ENCODE assay signal across 8 mouse cellular contexts in genomic region chr3:53463046-53463764, GRCm38 (mm10). TPM values are rescaled to one million over a fixed set of nuclear protein-coding genes. Genes with fewer than 3 reads are reported as not detected.
DNase-seq lines count a peak whose midpoint lies in the region; ATAC-seq lines count a peak whose summit lies in the region.

Nhlrc3 (minus strand) TSS chr3:53463332.
Proser1 (plus strand) TSS chr3:53463666.

- under 1% methylated on average over 51 of the region's 52 CpGs for WGBS in hindbrain, embryonic 16.5 days
- 2% methylated on average over 41 of the region's 52 CpGs for WGBS in macrophage (ENCODE audit: missing documents)

- H3K9me3 ChIP-seq in hindbrain, embryonic 16.5 days (ENCODE audit: control insufficient read depth, low read length) = no peaks in the 10 kb centered on the region

- peak within 1 kb of the TSS; percentile 86 for H3K9ac ChIP-seq in hindbrain, embryonic 16.5 days (ENCODE audit: low read depth, low read length)

- H3K27me3 ChIP-seq in hindbrain, embryonic 16.5 days (replicated peaks; ENCODE audit: control insufficient read depth, insufficient read depth, low read length) = no peaks in the 10 kb centered on the region

- DNase-seq in T-cell, adult 2 months (ENCODE audit: low spot score) = peak; percentile 91
- DNase-seq in cerebellum, postnatal 36 days = peak; percentile 96 to 98
- peak; percentile 97 for DNase-seq in frontal cortex, postnatal 36 days (ENCODE audit: low spot score in 2 of 2)
- peak; percentile 95 to 97 for DNase-seq in left cerebral cortex, adult 18-20 months (ENCODE audit: low spot score in 2 of 2)
- peak; percentile 95 for DNase-seq in right cerebral cortex, adult 18-20 months
- peak; percentile 89 for DNase-seq in urinary bladder, postnatal 10 days (ENCODE audit: low spot score)

- peak; percentile 99 for ATAC-seq in hindbrain, embryonic 16.5 days

- H3K27ac ChIP-seq in hindbrain, embryonic 16.5 days (ENCODE audit: low read depth, low read length) = peak within 1 kb of the TSS; percentile 93
- H3K27ac ChIP-seq in macrophage = peak within 1 kb of the TSS; percentile 94

- peaks cover 30% of the 10 kb centered on the region for H3K4me1 ChIP-seq in hindbrain, embryonic 16.5 days (ENCODE audit: control insufficient read depth, insufficient read depth, low read depth, low read length)

- peak within 1 kb of the TSS; percentile 63 for H3K4me3 ChIP-seq in hindbrain, embryonic 16.5 days (ENCODE audit: low read length)
- peak within 1 kb of the TSS; percentile 93 for H3K4me3 ChIP-seq in macrophage (ENCODE audit: inconsistent target)

- peak within 1 kb of the TSS; percentile 77 for H3K4me2 ChIP-seq in hindbrain, embryonic 16.5 days (ENCODE audit: low read length)

- no peaks in the 10 kb centered on the region for H3K36me3 ChIP-seq in hindbrain, embryonic 16.5 days (ENCODE audit: control insufficient read depth, insufficient read depth, low read length)
- H3K36me3 ChIP-seq in macrophage (ENCODE audit: inconsistent target) = peaks cover 12% of the 10 kb centered on the region

- H3K79me2 ChIP-seq in macrophage (ENCODE audit: inconsistent target) = peaks cover 86% of the 10 kb centered on the region

RNA-seq across cellular contexts. Expression of gene Nhlrc3, which starts in this region (rescaled TPM):
- polyA plus RNA-seq in hindbrain, embryonic 16.5 days (2015; fragmentation: Nextera tagmentation; extraction: Ambion mirVana) = 8.1 and 9.3 TPM in 2 replicates
- total RNA-seq in left cerebral cortex, adult 18-20 months (2021) = 1 to 10 TPM; 8.8 to 9.9 TPM
- 100 to 1,000 TPM in 3 of 26 experiments, 10 to 100 TPM in 23; 37.2 to 137 (median 79.9) TPM for total RNA-seq in macrophage (2018; cell fraction: chromatin; rRNA removed)
- 10 to 100 TPM; 20.5 to 64.6 (median 42.2) TPM for total RNA-seq in macrophage (2018; cell fraction: cytosol; rRNA removed)
- total RNA-seq in macrophage (2018; cell fraction: nucleus; rRNA removed) = 100 to 1,000 TPM in 11 of 26 experiments, 10 to 100 TPM in 15; 34.4 to 166 (median 96.6) TPM
- 42.1 to 47.5 TPM (median 45.1 TPM) in 3 replicates for polyA plus RNA-seq in macrophage (2018)

RNA-seq across cellular contexts. Expression of gene Proser1, which starts in this region (rescaled TPM):
- polyA plus RNA-seq in hindbrain, embryonic 16.5 days (2015; fragmentation: Nextera tagmentation; extraction: Ambion mirVana) = 13.5 and 16.1 TPM in 2 replicates
- 10 to 100 TPM; 19.3 to 19.4 TPM for total RNA-seq in left cerebral cortex, adult 18-20 months (2021)
- 10 to 100 TPM; 24.8 to 92.4 (median 60.3) TPM for total RNA-seq in macrophage (2018; cell fraction: chromatin; rRNA removed)
- 10 to 100 TPM in 24 of 26 experiments, 1 to 10 TPM in 2; 7.3 to 20.5 (median 15.7) TPM for total RNA-seq in macrophage (2018; cell fraction: cytosol; rRNA removed)
- total RNA-seq in macrophage (2018; cell fraction: nucleus; rRNA removed) = 10 to 100 TPM; 15.1 to 76.5 (median 42.7) TPM
- polyA plus RNA-seq in macrophage (2018) = 11.8 to 14.9 TPM (median 13.2 TPM) in 3 replicates

Comparison
In these comparisons a context has a peak if more than half of its experiments do, and no peak if none do; other contexts are left out.
1. Peak in every context shown above with its lines: DNase-seq, ATAC-seq, H3K4me3 ChIP-seq and H3K27ac ChIP-seq.